Mouse (Mus musculus) heart, postnatal 10 days (tissue): ENCODE results near the gene Tenm3. TPM values are rescaled to one million over a fixed set of nuclear protein-coding genes. Genes with fewer than 3 reads are reported as not detected.
"Not testable (repeated sequence)": the region's sequence is repeated elsewhere in the genome, so short reads cannot be mapped to it uniquely, and the experiment has no call there.

Experiments used
- DNase-seq, 2 experiments: peaks; one replicate each; pipeline ENCODE4 v3.0.0; 2021
- intact Hi-C: fragments of 180-260 bp; cut with DNase I; formaldehyde crosslinking; loops from one replicate; pipeline ENCODE4 v1.15.1; 2025
- total RNA-seq, 2 experiments: library from RNA; stranded (reverse); gene quantifications; 2 replicates each; pipeline ENCODE4 v1.2.3; 2021

Tenm3 gene
- total RNA-seq, 2 experiments from 2014 or later, result 8.3 to 8.7 TPM

GRCm38 (mm10) chr8:48181000-48181399, 662.8 kb downstream of the Tenm3 start:
- no peak for DNase-seq
- intact Hi-C loops, result no loop called here

DNA sequence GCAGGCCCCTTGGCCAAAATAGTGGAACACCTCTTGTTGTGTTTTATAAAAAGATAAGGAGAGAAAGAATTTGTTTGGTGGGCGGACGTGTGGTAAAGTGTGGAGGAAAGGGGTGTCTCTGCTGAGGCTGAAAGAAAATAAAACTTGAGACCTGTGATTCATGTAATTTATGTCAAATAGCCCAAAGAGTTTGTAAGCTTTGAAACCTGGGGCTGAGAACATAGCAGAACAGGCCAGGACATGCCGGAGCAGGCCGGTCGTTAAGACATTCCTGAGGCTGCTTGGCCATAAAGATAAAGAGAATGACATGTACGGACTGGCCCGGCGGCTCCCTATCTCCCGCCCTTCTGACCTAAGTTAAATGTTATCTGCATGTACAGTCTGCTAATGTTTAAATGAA, 663.6 kb downstream of the Tenm3 start:
- intact Hi-C loops, DNase-seq: not testable (repeated sequence)

DNA sequence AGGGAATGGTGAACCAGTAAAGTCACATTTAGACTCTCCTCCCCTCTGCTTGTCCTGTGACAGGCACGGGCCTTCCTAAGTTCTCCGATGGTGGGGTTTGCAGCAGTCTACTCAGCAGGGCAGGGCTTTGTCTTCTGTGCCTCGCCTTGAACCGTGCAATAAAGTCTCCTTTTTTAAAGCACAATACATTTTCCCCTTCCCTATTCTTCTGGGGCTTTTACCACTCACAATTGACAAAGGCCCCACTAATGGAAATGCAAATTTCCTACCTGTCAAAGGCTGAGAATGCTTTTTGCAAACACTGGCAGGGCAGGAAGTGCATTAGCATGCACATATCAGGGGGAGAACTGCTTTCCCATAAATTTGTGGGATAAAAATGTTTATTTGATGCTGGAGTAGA, 664.8 kb downstream of the Tenm3 start:
- intact Hi-C loops, result no loop called here

DNA sequence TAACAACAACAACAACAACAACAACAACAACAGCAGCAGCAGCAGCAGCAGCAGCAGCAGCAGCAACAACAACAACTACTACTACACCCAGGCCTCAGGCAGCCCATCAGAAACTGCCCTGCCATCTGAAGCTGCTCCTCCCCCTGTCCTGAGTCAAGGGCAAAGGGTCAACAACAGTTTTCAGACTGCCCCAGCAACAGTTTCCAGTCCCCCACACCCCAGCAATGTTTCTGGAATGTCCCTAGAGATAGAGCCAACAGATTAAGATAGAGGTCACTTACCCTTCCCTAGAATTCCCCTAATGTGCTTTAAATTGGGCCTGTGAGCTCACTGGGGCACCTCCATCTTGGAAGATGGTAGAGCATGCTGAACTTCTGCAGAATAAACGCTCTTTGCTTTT, 665.9 kb downstream of the Tenm3 start:
- intact Hi-C loops, result no loop called here
- no peak for DNase-seq

More for the DNA sequence above, 664.8 kb downstream of the Tenm3 start:
- DNase-seq, result no peak
